Mouse (Mus musculus): ENCODE results near the gene Ear1. TPM values are rescaled to one million over a fixed set of nuclear protein-coding genes. Genes with fewer than 3 reads are reported as not detected.
"Not testable (repeated sequence)": the region's sequence is repeated elsewhere in the genome, so short reads cannot be mapped to it uniquely, and the experiment has no call there.

Gene Ear1
- polyA plus RNA-seq, 1 experiment, result not detected

GRCm38 (mm10) chr14:43860522-43860921 is 14.8 kb downstream of the Ear1 start:
- H3ac ChIP-seq (ENCODE audit: control insufficient read depth, insufficient read length, low read depth), result not testable (repeated sequence)

DNA sequence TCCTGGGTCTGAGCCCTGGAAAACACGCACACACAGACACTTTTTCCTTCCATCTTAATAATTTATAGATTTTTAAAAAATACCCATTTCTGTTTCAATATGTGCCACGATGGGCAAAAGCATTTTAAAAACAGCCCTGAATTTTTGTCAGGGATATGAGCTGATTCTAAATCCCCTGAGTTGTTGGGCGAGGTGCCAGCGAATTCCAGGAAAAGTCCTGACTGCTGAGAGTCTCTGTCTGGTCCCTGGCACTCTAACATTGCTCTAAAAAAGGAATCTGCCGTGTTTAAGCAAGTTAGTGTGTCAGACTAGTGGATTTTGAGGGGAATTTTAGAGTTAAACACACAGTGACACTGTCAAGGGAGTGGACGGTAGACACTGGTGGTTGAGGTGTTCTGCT is 15.9 kb downstream of the Ear1 start:
- H3ac ChIP-seq (ENCODE audit: control insufficient read depth, insufficient read length, low read depth); H3K79me2 ChIP-seq (ENCODE audit: control insufficient read depth, insufficient read depth); H3K79me3 ChIP-seq (ENCODE audit: low read depth); H3K36me3 ChIP-seq (ENCODE audit: control insufficient read depth, insufficient read depth); H3K4me3 ChIP-seq (ENCODE audit: insufficient read depth, poor library complexity, severe bottlenecking); H3K27me3 ChIP-seq (ENCODE audit: control insufficient read depth, insufficient read depth, insufficient read length): not testable (repeated sequence)

More at GRCm38 (mm10) chr14:43860522-43860921, 14.8 kb downstream of the Ear1 start:
- not testable (repeated sequence) for H3K4me3 ChIP-seq (ENCODE audit: insufficient read depth, poor library complexity, severe bottlenecking); H3K36me3 ChIP-seq (ENCODE audit: control insufficient read depth, insufficient read depth); H3K27me3 ChIP-seq (ENCODE audit: control insufficient read depth, insufficient read depth, insufficient read length); H3K79me3 ChIP-seq (ENCODE audit: low read depth); H3K79me2 ChIP-seq (ENCODE audit: control insufficient read depth, insufficient read depth)

DNA sequence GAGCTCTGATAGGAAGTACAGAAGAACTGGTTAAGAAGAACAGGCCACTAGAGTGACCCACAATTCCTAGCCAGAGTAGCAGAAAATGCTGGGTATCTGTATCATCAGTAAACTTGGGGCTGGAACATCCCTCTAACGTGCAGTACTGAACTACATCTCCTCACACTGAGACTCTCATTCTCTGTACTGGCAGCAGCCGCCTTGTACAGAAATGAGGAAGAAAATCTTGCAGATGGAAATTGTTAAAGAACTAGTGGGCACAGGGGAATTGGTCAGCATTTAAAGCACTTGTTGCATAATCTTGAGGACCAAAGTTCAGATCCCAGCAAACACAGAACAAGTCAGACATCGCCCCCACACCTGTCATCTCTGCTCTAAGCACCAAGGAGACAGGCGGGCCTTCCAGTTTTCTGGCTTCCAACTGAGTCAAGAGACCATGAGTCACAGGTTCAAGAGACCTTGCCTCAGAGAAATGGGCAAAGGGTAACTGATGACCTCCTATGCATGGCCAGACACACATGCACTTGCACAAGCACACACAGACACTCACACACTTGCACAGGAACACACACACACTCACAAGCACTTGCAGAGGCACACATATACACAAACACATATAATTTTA is 31.3 kb downstream of the Ear1 start:
- not testable (repeated sequence) for H3K27me3 ChIP-seq (ENCODE audit: control insufficient read depth, insufficient read depth, insufficient read length); H3K79me3 ChIP-seq (ENCODE audit: low read depth); H3ac ChIP-seq (ENCODE audit: control insufficient read depth, insufficient read length, low read depth); H3K4me3 ChIP-seq (ENCODE audit: insufficient read depth, poor library complexity, severe bottlenecking); H3K36me3 ChIP-seq (ENCODE audit: control insufficient read depth, insufficient read depth); H3K79me2 ChIP-seq (ENCODE audit: control insufficient read depth, insufficient read depth)

DNA sequence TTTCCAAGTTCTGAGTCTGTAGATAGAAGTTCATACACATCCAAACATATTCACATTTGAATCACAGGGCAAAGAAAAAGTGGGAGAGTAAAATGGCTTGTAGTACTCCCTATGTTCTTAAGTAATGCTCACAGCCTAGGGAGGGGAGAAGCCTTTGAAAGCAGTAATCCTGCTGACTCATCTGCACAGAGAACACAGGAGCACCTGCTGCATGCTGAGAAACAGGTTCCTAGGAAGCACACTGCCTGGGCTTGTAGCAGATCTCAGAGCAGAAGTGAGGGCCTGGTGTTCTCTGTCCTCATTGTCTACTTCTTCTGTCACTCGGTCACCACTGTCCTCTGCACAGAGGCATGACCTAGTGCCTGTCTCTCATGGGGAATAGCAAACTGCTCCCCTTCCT is 34.3 kb downstream of the Ear1 start:
- not testable (repeated sequence) for H3K36me3 ChIP-seq (ENCODE audit: control insufficient read depth, insufficient read depth); H3K27me3 ChIP-seq (ENCODE audit: control insufficient read depth, insufficient read depth, insufficient read length); H3ac ChIP-seq (ENCODE audit: control insufficient read depth, insufficient read length, low read depth); H3K79me2 ChIP-seq (ENCODE audit: control insufficient read depth, insufficient read depth); H3K79me3 ChIP-seq (ENCODE audit: low read depth); H3K4me3 ChIP-seq (ENCODE audit: insufficient read depth, poor library complexity, severe bottlenecking)

DNA sequence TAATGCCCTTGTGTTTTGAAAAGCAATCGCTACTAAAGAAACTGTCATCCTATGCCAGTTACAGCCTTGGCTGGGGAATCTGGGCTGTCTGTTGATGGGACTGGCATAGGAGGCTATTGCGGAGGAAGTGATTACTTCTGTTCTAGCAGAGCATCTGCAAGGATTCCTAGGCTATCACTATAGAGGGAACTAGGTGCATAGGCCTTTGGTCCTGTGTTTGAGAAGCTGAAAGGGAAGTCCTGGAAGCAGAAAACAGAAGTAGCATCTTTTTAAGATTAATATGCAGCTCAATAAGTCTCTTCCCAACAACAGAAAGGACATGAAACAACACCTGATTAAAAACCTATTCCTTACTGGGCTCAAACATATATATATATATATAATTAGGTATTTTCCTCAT is 40.0 kb downstream of the Ear1 start:
- not testable (repeated sequence) for H3K79me2 ChIP-seq (ENCODE audit: control insufficient read depth, insufficient read depth); H3K79me3 ChIP-seq (ENCODE audit: low read depth); H3K27me3 ChIP-seq (ENCODE audit: control insufficient read depth, insufficient read depth, insufficient read length); H3K4me3 ChIP-seq (ENCODE audit: insufficient read depth, poor library complexity, severe bottlenecking); H3ac ChIP-seq (ENCODE audit: control insufficient read depth, insufficient read length, low read depth); H3K36me3 ChIP-seq (ENCODE audit: control insufficient read depth, insufficient read depth)

GRCm38 (mm10) chr14:43830385-43830784 is 44.9 kb downstream of the Ear1 start:
- H3ac ChIP-seq (ENCODE audit: control insufficient read depth, insufficient read length, low read depth); H3K4me3 ChIP-seq (ENCODE audit: insufficient read depth, poor library complexity, severe bottlenecking); H3K36me3 ChIP-seq (ENCODE audit: control insufficient read depth, insufficient read depth); H3K27me3 ChIP-seq (ENCODE audit: control insufficient read depth, insufficient read depth, insufficient read length); H3K79me3 ChIP-seq (ENCODE audit: low read depth); H3K79me2 ChIP-seq (ENCODE audit: control insufficient read depth, insufficient read depth): not testable (repeated sequence)

DNA sequence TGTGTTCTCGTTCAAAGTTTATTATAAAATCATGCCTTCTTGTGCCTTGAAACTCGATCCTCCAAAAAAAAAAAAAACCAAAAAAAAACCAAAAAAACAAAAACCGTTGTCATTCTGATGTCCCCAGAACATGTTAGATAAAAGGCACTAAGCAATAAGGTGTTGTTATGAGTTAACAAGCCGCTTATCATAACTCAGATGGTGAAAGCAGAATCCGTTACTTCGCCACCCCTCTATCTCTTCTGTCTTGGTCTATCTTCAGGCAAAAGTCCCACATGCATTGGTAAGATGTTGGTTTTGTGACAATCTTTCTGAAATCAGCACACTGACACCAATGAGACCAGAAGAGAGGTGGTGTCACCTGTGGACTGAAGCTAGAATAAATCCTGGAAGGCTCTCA is 51.1 kb downstream of the Ear1 start:
- H3ac ChIP-seq (ENCODE audit: control insufficient read depth, insufficient read length, low read depth); H3K36me3 ChIP-seq (ENCODE audit: control insufficient read depth, insufficient read depth); H3K27me3 ChIP-seq (ENCODE audit: control insufficient read depth, insufficient read depth, insufficient read length); H3K4me3 ChIP-seq (ENCODE audit: insufficient read depth, poor library complexity, severe bottlenecking); H3K79me2 ChIP-seq (ENCODE audit: control insufficient read depth, insufficient read depth); H3K79me3 ChIP-seq (ENCODE audit: low read depth): not testable (repeated sequence)

GRCm38 (mm10) chr14:43821869-43822268 is 53.4 kb downstream of the Ear1 start:
- H3K27me3 ChIP-seq (ENCODE audit: control insufficient read depth, insufficient read depth, insufficient read length); H3K79me3 ChIP-seq (ENCODE audit: low read depth); H3ac ChIP-seq (ENCODE audit: control insufficient read depth, insufficient read length, low read depth); H3K36me3 ChIP-seq (ENCODE audit: control insufficient read depth, insufficient read depth); H3K4me3 ChIP-seq (ENCODE audit: insufficient read depth, poor library complexity, severe bottlenecking); H3K79me2 ChIP-seq (ENCODE audit: control insufficient read depth, insufficient read depth): not testable (repeated sequence)

DNA sequence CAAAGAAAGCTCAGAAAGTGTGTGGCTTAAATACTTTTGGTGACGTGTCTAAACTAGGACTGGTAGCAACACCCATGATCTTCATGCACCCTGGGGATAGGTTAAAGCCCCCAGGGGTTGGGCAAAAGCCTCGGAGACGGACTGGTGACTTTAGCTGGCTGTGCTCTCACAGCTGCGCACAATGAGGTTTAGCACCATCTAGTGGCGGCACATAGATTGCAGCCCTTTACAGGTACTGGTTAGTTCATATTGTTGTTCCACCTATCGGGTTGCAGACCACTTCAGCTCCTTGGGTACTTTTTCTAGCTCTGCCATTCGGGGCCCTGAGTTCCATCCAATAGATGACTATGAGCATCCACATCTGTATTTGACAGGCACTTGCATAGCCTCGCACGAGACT is 62.9 kb downstream of the Ear1 start:
- TF ChIP-seq CTCF (IDR thresholded peaks at IDR 0.05; ENCODE audit: control insufficient read depth, insufficient read depth, insufficient read length), result peak; percentile 59
- not testable (repeated sequence) for H3K79me2 ChIP-seq (ENCODE audit: control insufficient read depth, insufficient read depth); H3K79me3 ChIP-seq (ENCODE audit: low read depth); H3K27me3 ChIP-seq (ENCODE audit: control insufficient read depth, insufficient read depth, insufficient read length); H3ac ChIP-seq (ENCODE audit: control insufficient read depth, insufficient read length, low read depth); H3K36me3 ChIP-seq (ENCODE audit: control insufficient read depth, insufficient read depth)
- H3K4me3 ChIP-seq (ENCODE audit: insufficient read depth, poor library complexity, severe bottlenecking), result peak overlapping the region; percentile 29
